Mouse (Mus musculus): ENCODE measurements around the gene Cass4.

DNA sequence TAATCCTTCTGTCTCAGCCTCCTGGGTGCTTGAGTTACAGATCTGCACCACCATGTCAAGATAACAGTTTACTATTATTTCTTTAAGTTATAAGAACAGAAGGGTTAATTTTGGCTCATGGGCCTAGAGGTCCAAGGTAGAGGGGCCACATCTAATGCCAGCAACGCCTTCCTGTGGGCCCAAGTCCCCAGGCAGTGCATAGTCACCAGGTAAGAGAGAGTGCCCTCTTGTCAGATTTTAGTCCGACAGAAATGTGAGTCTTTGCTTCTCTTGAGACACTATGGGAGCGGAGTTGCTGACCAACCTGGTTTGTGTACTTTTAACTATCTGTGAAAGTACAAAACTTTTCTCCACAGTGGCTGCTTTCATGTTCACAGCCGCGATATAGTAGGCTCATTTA lies 48.9 kb upstream of the Cass4 start:
- TF ChIP-seq CTCF (conservative IDR thresholded peaks at IDR 0.05 in 1 of 2, IDR thresholded peaks at IDR 0.05 in 1 of 2; ENCODE audit: low read depth in 2 of 2, low read length in 2 of 2) (no peak), POLR2A (IDR thresholded peaks at IDR 0.05; ENCODE audit: low read depth, low read length) (no peak), USF2 (conservative IDR thresholded peaks at IDR 0.05; ENCODE audit: low read depth, low read length) (no peak), SIN3A (IDR thresholded peaks at IDR 0.05; ENCODE audit: low read length) (no peak), GABPA (IDR thresholded peaks at IDR 0.05; ENCODE audit: insufficient replicate concordance, low read depth, low read length) (no peak), ZMIZ1 (IDR thresholded peaks at IDR 0.05; ENCODE audit: low read depth, low read length) (no peak), JUN (IDR thresholded peaks at IDR 0.05; ENCODE audit: insufficient read depth, low read depth, low read length) (no peak), MAFK (IDR thresholded peaks at IDR 0.05; ENCODE audit: insufficient replicate concordance, low read length) (no peak), SMC3 (IDR thresholded peaks at IDR 0.05; ENCODE audit: low read depth, low read length) (no peak), NRF1 (IDR thresholded peaks at IDR 0.05; ENCODE audit: low read depth, low read length) (no peak), NELFE (IDR thresholded peaks at IDR 0.05; ENCODE audit: low read depth, low read length) (no peak), E2F4 (IDR thresholded peaks at IDR 0.05; ENCODE audit: insufficient replicate concordance, low read depth, low read length) (no peak), KAT2A (IDR thresholded peaks at IDR 0.05; ENCODE audit: insufficient replicate concordance, low read length) (no peak), ZKSCAN1 (IDR thresholded peaks at IDR 0.05; ENCODE audit: borderline replicate concordance, low read depth, low read length) (no peak)

Data from CH12.LX (cell line).